Mouse (Mus musculus): ENCODE results near the gene Fxr2. TPM values are rescaled to one million over a fixed set of nuclear protein-coding genes. Genes with fewer than 3 reads are reported as not detected.
A peak's percentile ranks its signal among the peaks of the same experiment; 100 is the strongest.
"Not testable (repeated sequence)": the region's sequence is repeated elsewhere in the genome, so short reads cannot be mapped to it uniquely, and the experiment has no call there.

Gene Fxr2
- polyA plus RNA-seq, 1 experiment from 2014 or later: 22.6 TPM

- DNase-seq (ENCODE audit: low spot score) (no peak), ATAC-seq (replicated peaks; ENCODE audit: low FRiP score, low TSS enrichment, low read depth) (no peak)
- no peaks in the 10 kb centered on the region for H3K27me3 ChIP-seq (replicated peaks; ENCODE audit: control insufficient read depth, insufficient read depth, low read length)
- peaks cover 7% of the 10 kb centered on the region; the same call in 1 of the 2 replicates for H3K4me1 ChIP-seq (replicated peaks; ENCODE audit: control insufficient read depth, insufficient read depth, low read length)
- no peaks in the 10 kb centered on the region for H3K36me3 ChIP-seq (ENCODE audit: control insufficient read depth, insufficient read depth, low read length)
- H3K9me3 ChIP-seq (ENCODE audit: control insufficient read depth, low read length): no peaks in the 10 kb centered on the region
- no peak overlapping the region for H3K27ac ChIP-seq (ENCODE audit: low read depth)
- 56% methylated on average over 10 of the region's 10 CpGs for WGBS
- H3K4me2 ChIP-seq (ENCODE audit: low read length): no peak overlapping the region
- no peak overlapping the region for H3K9ac ChIP-seq (ENCODE audit: low read length)
- no peak overlapping the region for H3K4me3 ChIP-seq (ENCODE audit: low read depth, low read length)
Observed at GRCm38 (mm10) chr11:69616781-69617180, 16.0 kb upstream of the Fxr2 start.

- no peak within 1 kb of the TSS for H3K4me3 ChIP-seq (ENCODE audit: low read depth, low read length)
- ATAC-seq (replicated peaks; ENCODE audit: low FRiP score, low TSS enrichment, low read depth) (no peak), DNase-seq (ENCODE audit: low spot score) (no peak)
- H3K27me3 ChIP-seq (replicated peaks; ENCODE audit: control insufficient read depth, insufficient read depth, low read length): no peaks in the 10 kb centered on the region
- H3K9me3 ChIP-seq (ENCODE audit: control insufficient read depth, low read length): no peaks in the 10 kb centered on the region
- H3K36me3 ChIP-seq (ENCODE audit: control insufficient read depth, insufficient read depth, low read length): no peaks in the 10 kb centered on the region
- peaks cover 12% of the 10 kb centered on the region for H3K4me1 ChIP-seq (replicated peaks; ENCODE audit: control insufficient read depth, insufficient read depth, low read length)
- WGBS: 62% methylated on average over 5 of the region's 5 CpGs
- H3K9ac ChIP-seq (ENCODE audit: low read length): no peak within 1 kb of the TSS
- H3K4me2 ChIP-seq (ENCODE audit: low read length): no peak within 1 kb of the TSS
- no peak within 1 kb of the TSS for H3K27ac ChIP-seq (ENCODE audit: low read depth)
Observed at GRCm38 (mm10) chr11:69617805-69618204, 15.0 kb upstream of the Fxr2 start, which contains the start of gene Shbg. Gene Shbg, minus strand, starts transcription at chr11:69617905.

- H3K4me1 ChIP-seq (replicated peaks; ENCODE audit: control insufficient read depth, insufficient read depth, low read length): peaks cover 9% of the 10 kb centered on the region
- H3K9me3 ChIP-seq (ENCODE audit: control insufficient read depth, low read length): no peaks in the 10 kb centered on the region
- H3K9ac ChIP-seq (ENCODE audit: low read length): no peak overlapping the region
- no peak overlapping the region for H3K4me2 ChIP-seq (ENCODE audit: low read length)
- 74% methylated on average over 7 of the region's 7 CpGs for WGBS
- H3K27me3 ChIP-seq (replicated peaks; ENCODE audit: control insufficient read depth, insufficient read depth, low read length): no peaks in the 10 kb centered on the region
- ATAC-seq (replicated peaks; ENCODE audit: low FRiP score, low TSS enrichment, low read depth) (no peak), DNase-seq (ENCODE audit: low spot score) (no peak)
- no peak overlapping the region for H3K27ac ChIP-seq (ENCODE audit: low read depth)
- no peak overlapping the region for H3K4me3 ChIP-seq (ENCODE audit: low read depth, low read length)
- no peaks in the 10 kb centered on the region for H3K36me3 ChIP-seq (ENCODE audit: control insufficient read depth, insufficient read depth, low read length)
Observed at GRCm38 (mm10) chr11:69620394-69621081, 12.3 kb upstream of the Fxr2 start.

DNA sequence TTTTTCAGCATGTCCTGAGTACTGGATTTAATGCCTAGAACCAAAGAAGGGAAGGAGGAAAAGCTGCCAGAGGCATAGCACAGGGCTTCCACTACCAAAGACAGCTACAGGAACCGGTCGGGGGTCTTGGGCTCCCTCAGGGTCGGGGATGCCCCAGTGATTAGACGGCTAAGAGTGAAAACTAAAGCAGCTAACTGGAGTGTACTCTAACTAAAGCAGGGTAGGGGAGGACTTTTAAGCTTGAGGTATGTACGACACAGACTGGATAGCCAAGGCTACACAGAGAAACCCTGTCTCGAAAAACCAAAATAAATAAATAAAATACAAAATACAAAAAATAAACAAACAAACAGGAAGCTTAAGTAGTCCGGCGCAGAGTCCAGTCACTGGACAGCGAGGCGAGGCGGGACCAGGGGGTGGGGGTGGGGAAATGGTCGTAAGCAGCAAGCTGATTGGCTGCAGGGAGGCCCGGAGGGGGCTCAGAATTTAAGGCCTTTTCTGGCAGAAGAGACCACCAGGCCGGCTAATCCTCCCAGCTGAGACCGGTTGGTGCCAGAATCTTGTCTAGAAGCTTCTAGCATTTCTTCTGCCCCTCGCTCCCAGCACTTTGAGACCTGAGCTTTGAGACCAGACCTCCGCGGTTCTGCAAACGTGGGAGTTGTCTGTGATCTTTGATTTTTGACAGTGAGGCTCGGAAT lies 11.1 kb upstream of the Fxr2 start, which contains the start of gene Sat2:
Sat2 (plus strand) TSS at position 454 of the 698 bp plus-strand sequence.
- ATAC-seq (replicated peaks; ENCODE audit: low FRiP score, low TSS enrichment, low read depth): peak; percentile 82
- Histone ChIP-seq H3K9ac (ENCODE audit: low read length) (peak within 1 kb of the TSS; percentile 52), H3K4me1 (replicated peaks; ENCODE audit: control insufficient read depth, insufficient read depth, low read length) (peaks cover 9% of the 10 kb centered on the region), H3K27ac (ENCODE audit: low read depth) (peak within 1 kb of the TSS; percentile 34), H3K36me3 (ENCODE audit: control insufficient read depth, insufficient read depth, low read length) (no peaks in the 10 kb centered on the region), H3K27me3 (replicated peaks; ENCODE audit: control insufficient read depth, insufficient read depth, low read length) (no peaks in the 10 kb centered on the region), H3K4me3 (ENCODE audit: low read depth, low read length) (peak within 1 kb of the TSS; percentile 44), H3K4me2 (ENCODE audit: low read length) (peak within 1 kb of the TSS; percentile 73), H3K9me3 (ENCODE audit: control insufficient read depth, low read length) (no peaks in the 10 kb centered on the region)
- WGBS: 1% methylated on average over 20 of the region's 20 CpGs
- DNase-seq (ENCODE audit: low spot score): peak; percentile 82

- DNase-seq (ENCODE audit: low spot score) (no peak), ATAC-seq (replicated peaks; ENCODE audit: low FRiP score, low TSS enrichment, low read depth) (peak; percentile 48; the same call in 1 of the 2 replicates)
- Histone ChIP-seq H3K4me3 (ENCODE audit: low read depth, low read length) (peak overlapping the region; percentile 44), H3K27me3 (replicated peaks; ENCODE audit: control insufficient read depth, insufficient read depth, low read length) (no peaks in the 10 kb centered on the region), H3K27ac (ENCODE audit: low read depth) (peak overlapping the region; percentile 34), H3K9ac (ENCODE audit: low read length) (peak overlapping the region; percentile 52), H3K9me3 (ENCODE audit: control insufficient read depth, low read length) (no peaks in the 10 kb centered on the region), H3K4me2 (ENCODE audit: low read length) (peak overlapping the region; percentile 73), H3K4me1 (replicated peaks; ENCODE audit: control insufficient read depth, insufficient read depth, low read length) (peaks cover 9% of the 10 kb centered on the region), H3K36me3 (ENCODE audit: control insufficient read depth, insufficient read depth, low read length) (no peaks in the 10 kb centered on the region)
- 26% methylated on average over 6 of the region's 6 CpGs for WGBS
Observed at GRCm38 (mm10) chr11:69622406-69622805, 10.4 kb upstream of the Fxr2 start.

DNA sequence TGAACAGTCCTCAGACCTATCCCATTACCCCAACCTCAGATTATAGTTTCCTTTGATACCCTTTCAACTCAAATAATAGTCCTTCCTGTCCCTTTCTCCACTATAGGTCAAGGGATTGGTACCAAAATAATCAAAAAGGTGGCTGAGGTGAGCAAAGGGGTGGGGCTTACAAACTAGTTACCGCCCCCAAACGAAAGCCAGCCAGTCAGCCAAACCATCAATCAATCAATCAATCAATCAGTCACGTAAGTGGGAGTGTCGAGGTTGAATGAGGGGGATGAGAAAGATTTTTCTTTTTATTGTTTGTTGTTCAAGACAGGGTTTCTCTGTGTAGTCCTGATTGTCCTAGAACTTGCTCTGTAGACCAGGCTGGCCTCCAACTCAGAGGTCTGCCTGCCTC lies 9.8 kb upstream of the Fxr2 start:
- WGBS: 68% methylated on average over 4 of the region's 4 CpGs
- Histone ChIP-seq H3K9ac (ENCODE audit: low read length) (peak overlapping the region; percentile 52), H3K27me3 (replicated peaks; ENCODE audit: control insufficient read depth, insufficient read depth, low read length) (no peaks in the 10 kb centered on the region), H3K4me3 (ENCODE audit: low read depth, low read length) (0 out of 2 replicates have a peak overlapping the region, but pooled peaks have one; percentile 44), H3K4me1 (replicated peaks; ENCODE audit: control insufficient read depth, insufficient read depth, low read length) (peaks cover 9% of the 10 kb centered on the region), H3K4me2 (ENCODE audit: low read length) (peak overlapping the region; percentile 73), H3K27ac (ENCODE audit: low read depth) (no peak overlapping the region), H3K9me3 (ENCODE audit: control insufficient read depth, low read length) (no peaks in the 10 kb centered on the region), H3K36me3 (ENCODE audit: control insufficient read depth, insufficient read depth, low read length) (no peaks in the 10 kb centered on the region)
- ATAC-seq (replicated peaks; ENCODE audit: low FRiP score, low TSS enrichment, low read depth): no peak
- DNase-seq (ENCODE audit: low spot score): no peak

DNA sequence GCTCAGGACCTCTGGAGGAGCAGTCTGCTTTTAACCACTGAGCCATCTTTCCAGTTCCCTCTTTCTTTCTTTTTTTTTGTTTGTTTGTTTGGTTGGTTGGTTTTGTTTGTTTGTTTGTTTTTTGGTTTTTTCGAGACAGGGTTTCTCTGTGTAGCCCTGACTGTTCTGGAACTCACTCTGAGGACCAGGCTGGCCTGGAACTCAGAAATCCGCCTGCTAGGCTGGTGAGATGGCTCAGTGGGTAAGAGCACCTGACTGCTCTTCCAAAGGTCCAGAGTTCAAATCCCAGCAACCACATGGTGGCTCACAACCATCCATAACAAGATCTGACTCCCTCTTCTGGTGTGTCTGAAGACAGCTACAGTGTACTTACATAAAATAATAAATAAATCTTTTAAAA lies 8.5 kb upstream of the Fxr2 start:
- ATAC-seq (replicated peaks; ENCODE audit: low FRiP score, low TSS enrichment, low read depth); H3K4me1 ChIP-seq (replicated peaks; ENCODE audit: control insufficient read depth, insufficient read depth, low read length); DNase-seq (ENCODE audit: low spot score); H3K27ac ChIP-seq (ENCODE audit: low read depth); H3K4me3 ChIP-seq (ENCODE audit: low read depth, low read length); H3K36me3 ChIP-seq (ENCODE audit: control insufficient read depth, insufficient read depth, low read length); H3K9ac ChIP-seq (ENCODE audit: low read length); H3K4me2 ChIP-seq (ENCODE audit: low read length); H3K27me3 ChIP-seq (replicated peaks; ENCODE audit: control insufficient read depth, insufficient read depth, low read length); H3K9me3 ChIP-seq (ENCODE audit: control insufficient read depth, low read length): not testable (repeated sequence)
- 74% methylated on average over 2 of the region's 2 CpGs for WGBS

DNA sequence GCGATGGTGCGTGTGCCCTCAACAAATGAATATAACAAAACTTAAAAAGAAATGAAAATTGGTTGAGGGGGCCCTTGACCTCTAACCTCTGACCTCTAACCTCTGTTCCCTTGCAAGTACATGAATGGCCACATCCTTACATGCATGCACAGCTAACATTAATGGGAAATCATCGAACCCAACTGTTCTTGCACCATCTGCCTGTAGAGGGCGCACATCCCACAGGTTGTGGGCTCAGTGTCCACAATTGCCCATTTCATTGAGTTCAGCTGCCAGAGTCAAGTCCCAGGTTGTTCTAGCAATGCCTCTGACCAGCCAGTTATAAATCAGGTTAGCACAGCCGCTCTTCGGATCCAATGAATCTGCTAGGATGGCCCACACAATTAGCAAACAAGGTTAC lies 4.5 kb upstream of the Fxr2 start:
- 36% methylated on average over 6 of the region's 6 CpGs for WGBS
- no peak overlapping the region for H3K4me2 ChIP-seq (ENCODE audit: low read length)
- H3K4me3 ChIP-seq (ENCODE audit: low read depth, low read length): no peak overlapping the region
- no peaks in the 10 kb centered on the region for H3K36me3 ChIP-seq (ENCODE audit: control insufficient read depth, insufficient read depth, low read length)
- H3K4me1 ChIP-seq (replicated peaks; ENCODE audit: control insufficient read depth, insufficient read depth, low read length): peaks cover 3% of the 10 kb centered on the region; the same call in 1 of the 2 replicates
- ATAC-seq (replicated peaks; ENCODE audit: low FRiP score, low TSS enrichment, low read depth) (no peak), DNase-seq (ENCODE audit: low spot score) (peak; percentile 92)
- no peaks in the 10 kb centered on the region for H3K9me3 ChIP-seq (ENCODE audit: control insufficient read depth, low read length)
- H3K27me3 ChIP-seq (replicated peaks; ENCODE audit: control insufficient read depth, insufficient read depth, low read length): no peaks in the 10 kb centered on the region
- no peak overlapping the region for H3K9ac ChIP-seq (ENCODE audit: low read length)
- H3K27ac ChIP-seq (ENCODE audit: low read depth): no peak overlapping the region

Data from intestine, embryonic 14.5 days (tissue).